Comparison of ENCODE assay signal across 14 mouse cellular contexts in genomic region chr2:158131197-158131835, GRCm38 (mm10). TPM values are rescaled to one million over a fixed set of nuclear protein-coding genes. Genes with fewer than 3 reads are reported as not detected.
DNase-seq lines count a peak whose midpoint lies in the region; ATAC-seq and TF ChIP-seq lines count a peak whose summit lies in the region.
"Had no signal": no experiment of that assay in that cellular context is flagged by ENCODE, and none has a peak within 500 bp of the region (broad histone marks: within the 10 kb centered on the region; RNA-seq: fewer than 3 reads in every experiment).

No protein-coding gene starts in this region.

- H3K4me2 ChIP-seq in heart, embryonic 11.5 days: no peak overlapping the region
- H3K4me2 ChIP-seq in liver, embryonic 12.5 days: no peak overlapping the region
- H3K4me2 ChIP-seq in liver, embryonic 11.5 days: no peak overlapping the region
- H3K4me2 ChIP-seq: forebrain, embryonic 13.5 days; lung, embryonic 15.5 days; midbrain, embryonic 15.5 days had no signal

- peaks cover 22% of the 10 kb centered on the region for H3K36me3 ChIP-seq in heart, embryonic 11.5 days (ENCODE audit: control insufficient read depth, insufficient read depth, low read length)
- peaks cover 99% of the 10 kb centered on the region for H3K36me3 ChIP-seq in liver, embryonic 12.5 days
- H3K36me3 ChIP-seq in liver, embryonic 11.5 days (ENCODE audit: control insufficient read depth, insufficient read depth, low read length): peaks cover 25% of the 10 kb centered on the region
- H3K36me3 ChIP-seq: midbrain, embryonic 15.5 days had no signal

- WGBS in heart, embryonic 11.5 days (ENCODE audit: insufficient replicate concordance): 88% methylated on average over 13 of the region's 13 CpGs
- 83% methylated on average over 13 of the region's 13 CpGs for WGBS in liver, embryonic 12.5 days (ENCODE audit: insufficient replicate concordance)
- 86% methylated on average over 13 of the region's 13 CpGs for WGBS in liver, embryonic 11.5 days

- H3K9me3 ChIP-seq in heart, embryonic 11.5 days (replicated peaks; ENCODE audit: control insufficient read depth, low read length): no peaks in the 10 kb centered on the region
- no peaks in the 10 kb centered on the region for H3K9me3 ChIP-seq in liver, embryonic 12.5 days (replicated peaks)
- no peaks in the 10 kb centered on the region for H3K9me3 ChIP-seq in liver, embryonic 11.5 days (ENCODE audit: control insufficient read depth, low read length)
- H3K9me3 ChIP-seq: forebrain, embryonic 13.5 days; lung, embryonic 15.5 days; midbrain, embryonic 15.5 days had no signal

- H3K27me3 ChIP-seq in heart, embryonic 11.5 days (ENCODE audit: control insufficient read depth, insufficient read depth, low read length): no peaks in the 10 kb centered on the region
- H3K27me3 ChIP-seq in liver, embryonic 12.5 days (replicated peaks): no peaks in the 10 kb centered on the region
- no peaks in the 10 kb centered on the region for H3K27me3 ChIP-seq in liver, embryonic 11.5 days (replicated peaks; ENCODE audit: control insufficient read depth, insufficient read depth, low read length)
- H3K27me3 ChIP-seq: forebrain, embryonic 13.5 days; lung, embryonic 15.5 days; midbrain, embryonic 15.5 days had no signal

- H3K4me3 ChIP-seq in heart, embryonic 11.5 days (ENCODE audit: low read depth, low read length): no peak overlapping the region
- no peak overlapping the region for H3K4me3 ChIP-seq in liver, embryonic 12.5 days
- no peak overlapping the region for H3K4me3 ChIP-seq in liver, embryonic 11.5 days (ENCODE audit: low read depth, low read length)
- no peak overlapping the region for H3K4me3 ChIP-seq in left cerebral cortex, adult 2 months
- H3K4me3 ChIP-seq: forebrain, embryonic 13.5 days; lung, embryonic 15.5 days; midbrain, embryonic 15.5 days had no signal

- no peak for TF ChIP-seq CTCF in left cerebral cortex, adult 2 months (IDR thresholded peaks at IDR 0.05)

- intact Hi-C loops in left cerebral cortex, adult 2 months (cut with DNase I): no loop called here

- no peak for ATAC-seq in heart, embryonic 11.5 days (replicated peaks; ENCODE audit: insufficient number of reproducible peaks, low FRiP score, low TSS enrichment)
- ATAC-seq in liver, embryonic 12.5 days: no peak
- ATAC-seq in liver, embryonic 11.5 days (replicated peaks; ENCODE audit: low FRiP score): no peak
- no peak for ATAC-seq in CD4-positive, CD25-positive, alpha-beta regulatory T cell, adult 4 months
- ATAC-seq: hindbrain, postnatal 0 days; midbrain, embryonic 15.5 days had no signal

- DNase-seq in cerebellum, adult 18-20 months: peak; percentile 21 to 49
- DNase-seq in cerebellum, adult 8-10 months: no peak
- no peak for DNase-seq in heart, postnatal 4 days
- DNase-seq in liver, embryonic 11.5 days (ENCODE audit: low spot score): no peak
- DNase-seq in left cerebral cortex, adult 2 months (ENCODE audit: extremely low spot score in 1 of 2, low spot score in 2 of 2): no peak
- DNase-seq: kidney, adult 18-20 months; thymus, postnatal 25 days had no signal

- H3K9ac ChIP-seq in heart, embryonic 11.5 days (ENCODE audit: low read depth, low read length): 0 out of 2 replicates have a peak overlapping the region, but pooled peaks have one; percentile 29
- H3K9ac ChIP-seq in liver, embryonic 12.5 days: no peak overlapping the region
- H3K9ac ChIP-seq in liver, embryonic 11.5 days (ENCODE audit: low read depth, low read length): no peak overlapping the region
- H3K9ac ChIP-seq: forebrain, embryonic 13.5 days; lung, embryonic 15.5 days; midbrain, embryonic 15.5 days had no signal

- peaks cover 45% of the 10 kb centered on the region for H3K4me1 ChIP-seq in heart, embryonic 11.5 days (ENCODE audit: control insufficient read depth, insufficient read depth, low read length)
- peaks cover 49% of the 10 kb centered on the region for H3K4me1 ChIP-seq in liver, embryonic 12.5 days
- H3K4me1 ChIP-seq in liver, embryonic 11.5 days (replicated peaks; ENCODE audit: control insufficient read depth, insufficient read depth, low read length): peaks cover 10% of the 10 kb centered on the region; the same call in 1 of the 2 replicates
- H3K4me1 ChIP-seq: midbrain, embryonic 15.5 days had no signal

- 0 out of 2 replicates have a peak overlapping the region, but pooled peaks have one; percentile 29 for H3K27ac ChIP-seq in heart, embryonic 11.5 days (ENCODE audit: low read depth, low read length)
- H3K27ac ChIP-seq in liver, embryonic 12.5 days: 0 out of 2 replicates have a peak overlapping the region, but pooled peaks have one; percentile 25
- no peak overlapping the region for H3K27ac ChIP-seq in liver, embryonic 11.5 days (ENCODE audit: low read depth, low read length)
- H3K27ac ChIP-seq in left cerebral cortex, adult 2 months: no peak overlapping the region
- H3K27ac ChIP-seq: hindbrain, postnatal 0 days; lung, embryonic 15.5 days; midbrain, embryonic 15.5 days had no signal

RNA-seq across cellular contexts. Expression of gene Tgm2, which starts 14.9 kb away (rescaled TPM):
- polyA plus RNA-seq in heart, embryonic 11.5 days (2014; fragmentation: Nextera tagmentation; extraction: Ambion mirVana): 129 and 130 TPM in 2 replicates
- total RNA-seq in heart, postnatal 4 days (2021): 100 to 1,000 TPM; 254 to 273 TPM
- polyA plus RNA-seq in liver, embryonic 12.5 days (2016; fragmentation: Nextera tagmentation; extraction: Ambion mirVana): 69.4 and 69.9 TPM in 2 replicates
- 49.5 and 49.7 TPM in 2 replicates for polyA plus RNA-seq in liver, embryonic 11.5 days (2014; fragmentation: Nextera tagmentation; extraction: Ambion mirVana)
- polyA plus RNA-seq in CD4-positive, CD25-positive, alpha-beta regulatory T cell, adult 4 months (2017; shearing (Covaris generic)): 1 to 10 TPM; 3.1 to 4.4 TPM
- total RNA-seq in left cerebral cortex, adult 2 months (2021): 10 to 100 TPM; 12.9 to 14.6 TPM

Comparison
In these comparisons a context has a peak if more than half of its experiments do, and no peak if none do; other contexts are left out.
1. DNase-seq: peak in cerebellum, adult 18-20 months (2 of 2); none in cerebellum, adult 8-10 months (single experiment), heart, postnatal 4 days (single experiment), liver, embryonic 11.5 days (single experiment) and left cerebral cortex, adult 2 months (0 of 2).
2. H3K27ac ChIP-seq: peak in heart, embryonic 11.5 days (single experiment) and liver, embryonic 12.5 days (single experiment); none in liver, embryonic 11.5 days (single experiment) and left cerebral cortex, adult 2 months (single experiment).